Mouse (Mus musculus): ENCODE results near the gene Ppp6r2.

DNA sequence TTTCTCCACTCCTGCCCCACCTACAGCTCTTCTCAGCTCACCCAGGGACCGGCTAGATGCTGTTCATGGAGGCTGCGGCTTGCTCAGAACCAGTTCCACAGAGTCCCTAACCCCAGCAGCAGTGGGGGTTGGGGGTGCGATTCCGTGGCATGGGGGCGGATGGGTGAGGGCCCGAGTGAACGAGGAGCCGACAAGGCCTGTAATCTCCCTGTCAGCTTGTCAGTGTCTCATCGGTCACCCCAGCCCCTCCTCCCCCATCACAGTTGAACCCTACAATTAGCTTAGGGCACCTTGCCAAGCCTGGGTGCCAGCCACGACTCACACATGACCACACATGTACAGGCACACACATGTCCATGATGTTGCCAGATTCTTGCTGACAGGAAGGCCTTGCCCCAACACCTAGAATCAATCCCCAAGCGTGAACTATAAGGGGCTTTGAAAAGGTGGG lies 36.4 kb upstream of the Ppp6r2 start:
- no peak for TF ChIP-seq EP300 (IDR thresholded peaks at IDR 0.05; ENCODE audit: low read depth)
- no peak for TF ChIP-seq CTCF (IDR thresholded peaks at IDR 0.05; ENCODE audit: low read depth)

All from liver, embryonic 14.5 days (tissue).